Mouse (Mus musculus): ENCODE measurements around the gene Col17a1. TPM values are rescaled to one million over a fixed set of nuclear protein-coding genes. Genes with fewer than 3 reads are reported as not detected.

Col17a1 gene
- 0.15 and 0.20 TPM in 2 replicates for polyA plus RNA-seq (2015; fragmentation: Nextera tagmentation; extraction: Ambion mirVana)

DNA sequence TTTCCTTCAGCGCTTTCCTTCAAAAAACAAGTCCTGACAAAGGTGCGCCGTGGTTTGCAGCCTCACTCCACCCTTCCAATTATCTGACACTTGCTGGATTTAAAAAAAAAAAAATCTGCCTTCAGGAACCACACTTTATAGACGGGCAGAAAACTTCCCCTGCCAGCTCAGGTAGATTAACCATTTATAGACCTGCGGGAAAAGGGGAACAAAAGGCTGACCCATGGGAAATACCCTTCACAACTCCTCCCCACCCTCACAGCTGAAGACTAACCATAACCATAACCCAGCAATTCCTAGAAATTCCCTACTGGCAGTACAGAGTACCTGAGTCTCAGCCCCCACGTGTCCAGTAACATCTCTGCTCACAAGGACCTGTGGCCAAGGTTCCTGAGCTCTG lies at the start of gene Col17a1:
TSS of gene Col17a1 (minus strand) at position 101 of the 400 bp plus-strand sequence.
- 48% methylated on average over 6 of the region's 6 CpGs for WGBS (ENCODE audit: insufficient replicate concordance)
- Histone ChIP-seq H3K9me3 (replicated peaks) (no peaks in the 10 kb centered on the region), H3K4me2 (no peak within 1 kb of the TSS), H3K36me3 (replicated peaks) (no peaks in the 10 kb centered on the region), H3K27me3 (no peaks in the 10 kb centered on the region), H3K9ac (no peak within 1 kb of the TSS), H3K4me3 (replicated peaks) (no peak within 1 kb of the TSS), H3K4me1 (replicated peaks) (peaks cover 5% of the 10 kb centered on the region; the same call in 1 of the 2 replicates), H3K27ac (replicated peaks) (no peak within 1 kb of the TSS)
- ATAC-seq (ENCODE audit: insufficient read depth) = no peak

- H3K27me3 ChIP-seq = no peaks in the 10 kb centered on the region
- peak overlapping the region; percentile 77 for H3K4me3 ChIP-seq (replicated peaks)
- H3K9me3 ChIP-seq (replicated peaks) = no peaks in the 10 kb centered on the region
- peak overlapping the region; percentile 89 for H3K27ac ChIP-seq (replicated peaks)
- WGBS (ENCODE audit: insufficient replicate concordance) = 3% methylated on average over 15 of the region's 15 CpGs
- H3K36me3 ChIP-seq (replicated peaks) = peaks cover 37% of the 10 kb centered on the region
- H3K4me1 ChIP-seq (replicated peaks) = peaks cover 23% of the 10 kb centered on the region
- H3K9ac ChIP-seq = peak overlapping the region; percentile 68
- ATAC-seq (ENCODE audit: insufficient read depth) = peak; percentile 51
- peak overlapping the region; percentile 76 for H3K4me2 ChIP-seq
Measured at GRCm38 (mm10) chr19:47731931-47732330, 40.0 kb upstream of the Col17a1 start.

DNA sequence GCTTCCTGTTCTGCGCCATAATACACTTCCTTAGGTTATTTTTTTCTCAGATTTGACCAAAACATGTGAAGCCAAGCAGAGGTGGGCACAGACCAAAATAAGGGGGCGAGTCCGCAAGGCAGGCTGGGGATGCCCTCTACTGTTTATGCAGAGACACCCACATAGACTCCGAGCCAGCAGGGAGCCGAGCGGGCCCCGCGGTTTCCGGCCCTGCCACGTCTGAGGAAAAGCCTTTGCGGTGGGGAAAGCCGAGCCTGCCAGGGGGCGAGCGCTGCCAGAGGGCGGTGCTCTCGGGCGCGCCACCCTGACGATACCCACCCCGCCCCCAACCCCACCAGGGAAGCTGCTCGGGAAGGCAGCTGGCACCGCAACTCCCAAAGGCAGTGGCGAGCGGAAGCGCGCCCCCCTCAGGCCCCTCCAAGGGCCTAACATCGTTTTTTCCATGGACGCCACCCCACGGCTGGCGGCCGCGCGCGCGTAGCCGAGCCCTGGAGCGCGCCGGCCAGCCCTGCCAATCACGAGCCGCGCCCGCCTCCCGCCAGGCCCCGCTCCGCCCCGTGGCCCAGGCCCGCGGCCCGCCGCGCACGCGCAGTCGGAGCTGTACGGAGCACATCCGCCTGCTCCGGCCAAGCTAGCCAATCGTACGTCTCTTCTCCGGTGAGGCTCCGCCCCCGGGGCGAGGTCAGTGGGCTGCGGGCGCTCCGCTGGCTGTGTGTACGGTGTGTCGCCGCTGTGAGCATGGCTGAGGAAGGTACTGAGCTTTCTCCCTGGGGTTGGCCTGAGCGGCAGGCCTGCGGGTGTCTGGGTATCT lies 39.4 kb upstream of the Col17a1 start, which contains the start of gene Sfr1:
TSS of gene Sfr1 (plus strand) at position 612 of the 811 bp plus-strand sequence.
- WGBS (ENCODE audit: insufficient replicate concordance) = under 1% methylated on average over 72 of the region's 72 CpGs
- Histone ChIP-seq H3K4me2 (peak within 1 kb of the TSS; percentile 96), H3K9me3 (replicated peaks) (no peaks in the 10 kb centered on the region), H3K4me1 (replicated peaks) (peaks cover 23% of the 10 kb centered on the region), H3K27ac (replicated peaks) (peak within 1 kb of the TSS; percentile 89), H3K36me3 (replicated peaks) (peaks cover 34% of the 10 kb centered on the region), H3K27me3 (no peaks in the 10 kb centered on the region), H3K9ac (peak within 1 kb of the TSS; percentile 70), H3K4me3 (replicated peaks) (peak within 1 kb of the TSS; percentile 77)
- peak; percentile 96 for ATAC-seq (ENCODE audit: insufficient read depth)

GRCm38 (mm10) chr19:47730691-47731070 lies 38.8 kb upstream of the Col17a1 start:
- peak overlapping the region; percentile 77 for H3K4me3 ChIP-seq (replicated peaks)
- no peaks in the 10 kb centered on the region for H3K9me3 ChIP-seq (replicated peaks)
- peaks cover 28% of the 10 kb centered on the region for H3K36me3 ChIP-seq (replicated peaks)
- peak overlapping the region; percentile 96 for H3K4me2 ChIP-seq
- peak; percentile 42 for ATAC-seq (ENCODE audit: insufficient read depth)
- H3K4me1 ChIP-seq (replicated peaks) = peaks cover 23% of the 10 kb centered on the region
- peak overlapping the region; percentile 89 for H3K27ac ChIP-seq (replicated peaks)
- WGBS (ENCODE audit: insufficient replicate concordance) = under 1% methylated on average over 12 of the region's 12 CpGs
- peak overlapping the region; percentile 70 for H3K9ac ChIP-seq
- no peaks in the 10 kb centered on the region for H3K27me3 ChIP-seq

DNA sequence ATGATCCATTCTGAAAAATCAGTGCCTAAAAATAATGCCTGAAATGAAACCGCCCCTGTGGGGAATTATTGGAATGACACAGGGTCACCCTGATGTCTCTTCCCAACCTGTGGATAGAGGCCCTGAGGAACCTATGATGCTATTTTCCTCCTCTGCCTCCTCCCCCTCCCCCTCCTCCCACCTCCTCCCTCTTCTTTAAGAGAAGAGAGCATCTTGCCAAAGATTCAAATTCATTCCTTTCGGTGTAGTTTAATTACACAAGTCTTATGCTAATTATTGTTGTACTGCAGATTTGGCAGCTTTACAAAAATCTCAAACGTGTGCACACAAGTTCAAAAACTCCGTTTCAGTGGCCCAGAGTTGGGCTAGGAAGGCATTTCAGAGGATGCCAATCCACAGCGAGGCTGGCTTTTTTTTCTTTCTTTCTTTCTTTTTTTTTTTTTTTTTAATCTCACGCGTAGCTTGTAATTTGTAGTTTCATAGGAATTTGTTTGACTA lies 33.8 kb upstream of the Col17a1 start:
- H3K36me3 ChIP-seq (replicated peaks) = no peaks in the 10 kb centered on the region
- no peaks in the 10 kb centered on the region; the same call in 1 of the 2 replicates for H3K27me3 ChIP-seq
- H3K27ac ChIP-seq (replicated peaks) = no peak overlapping the region
- H3K4me1 ChIP-seq (replicated peaks) = peaks cover 11% of the 10 kb centered on the region
- no peak overlapping the region for H3K4me3 ChIP-seq (replicated peaks)
- H3K9me3 ChIP-seq (replicated peaks) = no peaks in the 10 kb centered on the region
- H3K4me2 ChIP-seq = no peak overlapping the region
- ATAC-seq (ENCODE audit: insufficient read depth) = no peak
- WGBS (ENCODE audit: insufficient replicate concordance) = 60% methylated on average over 7 of the region's 7 CpGs
- H3K9ac ChIP-seq = no peak overlapping the region

DNA sequence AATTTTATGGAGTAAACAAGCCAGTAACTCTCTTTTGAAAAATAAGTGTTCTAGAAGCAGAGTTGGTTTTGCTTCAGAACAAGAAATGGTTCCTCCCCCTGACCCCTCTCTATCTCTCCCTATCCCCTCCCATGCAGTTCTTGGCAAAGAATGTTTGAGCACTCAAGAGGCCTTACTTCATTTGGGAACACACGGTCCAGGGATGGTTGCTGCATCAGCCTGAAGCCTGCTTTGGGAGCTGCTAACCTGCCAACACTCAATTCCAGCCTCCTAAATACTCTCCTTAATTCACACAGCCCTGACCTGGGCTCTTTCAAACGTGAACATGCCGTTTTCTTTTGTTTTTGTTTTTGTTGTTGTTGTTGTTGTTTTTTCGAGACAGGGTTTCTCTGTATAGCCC lies 33.0 kb upstream of the Col17a1 start:
- no peaks in the 10 kb centered on the region; the same call in 1 of the 2 replicates for H3K27me3 ChIP-seq
- H3K4me1 ChIP-seq (replicated peaks) = peaks cover 3% of the 10 kb centered on the region
- no peak overlapping the region for H3K4me2 ChIP-seq
- no peaks in the 10 kb centered on the region for H3K9me3 ChIP-seq (replicated peaks)
- H3K9ac ChIP-seq = no peak overlapping the region
- no peak for ATAC-seq (ENCODE audit: insufficient read depth)
- no peaks in the 10 kb centered on the region for H3K36me3 ChIP-seq (replicated peaks)
- 59% methylated on average over 4 of the region's 4 CpGs for WGBS (ENCODE audit: insufficient replicate concordance)
- no peak overlapping the region for H3K4me3 ChIP-seq (replicated peaks)
- no peak overlapping the region for H3K27ac ChIP-seq (replicated peaks)

DNA sequence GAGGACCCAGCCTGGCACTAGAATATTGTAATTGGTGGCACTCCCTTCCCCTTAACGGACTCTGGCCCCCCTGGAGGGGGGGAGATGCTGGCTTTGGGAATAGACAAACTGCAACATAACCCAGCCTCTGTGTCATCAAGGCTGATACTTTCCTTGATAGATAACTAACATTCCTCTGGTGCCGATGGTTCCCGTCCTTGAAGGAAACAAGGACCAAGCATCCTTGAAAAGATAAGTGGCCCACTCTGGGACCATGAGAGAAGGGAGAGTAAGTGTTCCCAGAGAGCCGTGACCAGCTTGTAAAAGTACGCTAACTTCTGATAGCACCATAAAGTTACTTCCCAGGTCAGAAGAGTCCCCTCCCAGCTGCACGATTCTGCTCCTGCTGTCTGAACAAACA lies 30.6 kb upstream of the Col17a1 start:
- WGBS (ENCODE audit: insufficient replicate concordance) = 52% methylated on average over 6 of the region's 6 CpGs
- no peaks in the 10 kb centered on the region for H3K9me3 ChIP-seq (replicated peaks)
- no peaks in the 10 kb centered on the region for H3K4me1 ChIP-seq (replicated peaks)
- no peak overlapping the region for H3K27ac ChIP-seq (replicated peaks)
- no peak overlapping the region for H3K4me2 ChIP-seq
- no peak overlapping the region for H3K9ac ChIP-seq
- H3K27me3 ChIP-seq = no peaks in the 10 kb centered on the region; the same call in 1 of the 2 replicates
- no peaks in the 10 kb centered on the region for H3K36me3 ChIP-seq (replicated peaks)
- ATAC-seq (ENCODE audit: insufficient read depth) = no peak
- no peak overlapping the region for H3K4me3 ChIP-seq (replicated peaks)

- H3K4me2 ChIP-seq = no peak overlapping the region
- no peaks in the 10 kb centered on the region for H3K36me3 ChIP-seq (replicated peaks)
- no peak overlapping the region for H3K4me3 ChIP-seq (replicated peaks)
- no peaks in the 10 kb centered on the region for H3K9me3 ChIP-seq (replicated peaks)
- no peak for ATAC-seq (ENCODE audit: insufficient read depth)
- no peak overlapping the region for H3K27ac ChIP-seq (replicated peaks)
- H3K9ac ChIP-seq = no peak overlapping the region
- 38% methylated on average over 3 of the region's 3 CpGs for WGBS (ENCODE audit: insufficient replicate concordance)
- no peaks in the 10 kb centered on the region; the same call in 1 of the 2 replicates for H3K27me3 ChIP-seq
- H3K4me1 ChIP-seq (replicated peaks) = no peaks in the 10 kb centered on the region
Measured at GRCm38 (mm10) chr19:47719147-47719546, 27.3 kb upstream of the Col17a1 start.

GRCm38 (mm10) chr19:47716144-47716543 lies 24.2 kb upstream of the Col17a1 start:
- no peaks in the 10 kb centered on the region for H3K36me3 ChIP-seq (replicated peaks)
- no peak for ATAC-seq (ENCODE audit: insufficient read depth)
- H3K4me1 ChIP-seq (replicated peaks) = no peaks in the 10 kb centered on the region
- H3K27me3 ChIP-seq = no peaks in the 10 kb centered on the region
- H3K4me3 ChIP-seq (replicated peaks) = no peak overlapping the region
- no peak overlapping the region for H3K27ac ChIP-seq (replicated peaks)
- H3K9me3 ChIP-seq (replicated peaks) = no peaks in the 10 kb centered on the region
- H3K9ac ChIP-seq = no peak overlapping the region
- WGBS (ENCODE audit: insufficient replicate concordance) = 46% methylated on average over 2 of the region's 2 CpGs
- no peak overlapping the region for H3K4me2 ChIP-seq

GRCm38 (mm10) chr19:47713457-47713856 lies 21.6 kb upstream of the Col17a1 start:
- Histone ChIP-seq H3K27me3 (no peaks in the 10 kb centered on the region), H3K27ac (replicated peaks) (no peak overlapping the region), H3K4me3 (replicated peaks) (no peak overlapping the region), H3K4me1 (replicated peaks) (no peaks in the 10 kb centered on the region), H3K4me2 (no peak overlapping the region), H3K36me3 (replicated peaks) (no peaks in the 10 kb centered on the region), H3K9me3 (replicated peaks) (no peaks in the 10 kb centered on the region), H3K9ac (no peak overlapping the region)
- WGBS (ENCODE audit: insufficient replicate concordance) = 58% methylated on average over 9 of the region's 9 CpGs
- ATAC-seq (ENCODE audit: insufficient read depth) = no peak

DNA sequence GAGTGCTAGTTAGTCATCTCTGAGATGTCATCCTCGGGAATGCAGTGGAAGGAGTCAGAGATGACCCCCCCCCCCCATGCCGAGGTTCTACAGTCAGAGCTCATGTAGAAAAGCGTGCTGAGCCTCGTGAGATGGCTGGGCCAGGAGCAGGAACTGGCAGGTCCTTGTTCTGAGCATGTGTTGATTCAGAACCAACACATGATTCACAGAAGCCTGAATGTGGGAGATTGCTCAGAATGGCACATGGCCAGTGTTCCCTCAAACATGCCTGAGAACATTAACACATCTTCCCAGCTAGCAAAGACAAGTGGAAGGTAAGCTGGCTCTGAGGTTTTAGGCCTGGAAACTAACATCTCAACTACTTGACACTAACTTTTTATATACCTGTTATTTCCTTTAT lies 18.5 kb upstream of the Col17a1 start:
- no peaks in the 10 kb centered on the region for H3K9me3 ChIP-seq (replicated peaks)
- no peaks in the 10 kb centered on the region for H3K27me3 ChIP-seq
- H3K27ac ChIP-seq (replicated peaks) = no peak overlapping the region
- no peak overlapping the region for H3K9ac ChIP-seq
- ATAC-seq (ENCODE audit: insufficient read depth) = no peak
- no peaks in the 10 kb centered on the region for H3K36me3 ChIP-seq (replicated peaks)
- no peaks in the 10 kb centered on the region for H3K4me1 ChIP-seq (replicated peaks)
- no peak overlapping the region for H3K4me2 ChIP-seq
- H3K4me3 ChIP-seq (replicated peaks) = no peak overlapping the region
- WGBS (ENCODE audit: insufficient replicate concordance) = 63% methylated on average over 4 of the region's 4 CpGs
